Mouse (Mus musculus): ENCODE measurements around the gene Pgpep1. TPM values are rescaled to one million over a fixed set of nuclear protein-coding genes. Genes with fewer than 3 reads are reported as not detected.

The Pgpep1 gene
- total and polyA plus RNA-seq, 2 experiments: 42.6 to 91.3 TPM

DNA sequence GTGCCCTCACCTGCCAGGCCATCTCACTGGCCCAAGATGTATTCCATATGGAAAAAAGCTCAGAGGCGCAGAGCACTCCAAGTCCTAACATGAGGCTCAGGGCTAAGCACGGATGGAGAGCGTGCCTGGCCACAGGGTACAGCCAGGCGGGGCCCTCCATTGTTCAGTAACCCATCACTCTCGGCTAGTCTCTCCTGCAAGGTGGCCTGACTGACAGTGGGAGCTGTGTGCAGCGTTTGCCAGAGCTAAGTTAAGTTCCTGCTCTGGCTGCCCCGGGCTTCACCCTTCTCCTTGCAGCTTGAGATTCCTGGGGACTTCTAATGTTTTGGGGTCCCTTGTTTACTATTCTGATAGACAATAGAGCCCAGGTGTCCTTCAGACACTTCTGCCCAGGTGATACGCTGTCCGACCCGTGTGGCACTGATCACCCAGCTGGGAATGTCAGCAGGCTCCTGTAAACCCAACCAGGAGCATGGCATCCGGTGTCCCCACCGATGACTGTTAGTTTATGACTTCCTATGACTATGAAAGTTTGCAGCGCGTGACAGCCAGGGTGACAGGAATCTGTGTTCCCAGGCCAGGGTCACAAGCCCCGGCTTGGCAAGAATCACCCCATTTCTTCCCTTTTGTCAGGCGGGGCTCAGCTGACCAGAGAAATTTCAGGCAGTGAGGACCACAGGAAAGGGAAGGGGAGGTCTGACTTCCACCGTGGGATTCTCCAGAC, 14.5 kb downstream of the Pgpep1 start:
- Histone ChIP-seq H3K27me3 (ENCODE audit: control insufficient read depth, insufficient read depth, low read length) (no peaks in the 10 kb centered on the region), H3K9ac (ENCODE audit: low read depth, low read length) (peak overlapping the region; percentile 14), H3K27ac (replicated peaks; ENCODE audit: insufficient read depth, low read depth, low read length) (peak overlapping the region; percentile 92), H3K4me3 (ENCODE audit: insufficient read depth, low read depth, low read length) (no peak overlapping the region), H3K79me2 (ENCODE audit: control insufficient read depth, insufficient read depth, low read length) (no peaks in the 10 kb centered on the region), H3K4me1 (ENCODE audit: control insufficient read depth, insufficient read depth, low read length) (peaks cover 41% of the 10 kb centered on the region), H3K36me3 (ENCODE audit: control insufficient read depth, insufficient read depth, low read length) (peaks cover 8% of the 10 kb centered on the region; the same call in 1 of the 2 replicates)
- TF ChIP-seq CTCF (IDR thresholded peaks at IDR 0.05; ENCODE audit: low read depth, low read length): no peak
- TF ChIP-seq POLR2A (IDR thresholded peaks at IDR 0.05; ENCODE audit: extremely low read depth, insufficient read depth, low read length): no peak
- WGBS: 42% methylated on average over 17 of the region's 17 CpGs
- peak; percentile 70 for DNase-seq (ENCODE audit: extremely low read depth, low read depth, low spot score)

DNA sequence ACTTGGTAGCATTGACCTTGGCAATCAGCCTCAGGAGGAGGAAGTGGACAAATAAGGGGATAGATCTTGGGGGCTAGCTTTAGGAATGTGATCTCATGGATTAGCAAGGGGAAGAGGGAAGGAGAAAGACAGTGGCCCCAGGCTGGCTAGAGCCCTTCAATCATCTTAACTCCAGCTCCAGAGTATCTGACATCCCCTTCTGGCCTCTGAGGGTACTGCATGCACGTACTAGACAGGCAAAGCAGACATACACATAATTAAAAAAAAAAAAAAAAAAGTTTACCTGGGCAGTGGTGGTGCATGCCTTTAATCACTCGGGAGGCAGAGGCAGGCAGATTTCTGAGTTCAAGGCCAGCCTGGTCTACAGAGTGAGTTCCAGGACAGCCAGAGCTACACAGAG, 16.1 kb downstream of the Pgpep1 start:
- H3K4me3 ChIP-seq (ENCODE audit: insufficient read depth, low read depth, low read length): no peak overlapping the region
- no peaks in the 10 kb centered on the region for H3K79me2 ChIP-seq (ENCODE audit: control insufficient read depth, insufficient read depth, low read length)
- H3K27ac ChIP-seq (replicated peaks; ENCODE audit: insufficient read depth, low read depth, low read length): no peak overlapping the region
- H3K36me3 ChIP-seq (ENCODE audit: control insufficient read depth, insufficient read depth, low read length): no peaks in the 10 kb centered on the region
- DNase-seq (ENCODE audit: extremely low read depth, low read depth, low spot score): no peak
- 92% methylated on average over 2 of the region's 2 CpGs for WGBS
- TF ChIP-seq CTCF (IDR thresholded peaks at IDR 0.05; ENCODE audit: low read depth, low read length) (no peak), POLR2A (IDR thresholded peaks at IDR 0.05; ENCODE audit: extremely low read depth, insufficient read depth, low read length) (no peak)
- peaks cover 35% of the 10 kb centered on the region for H3K4me1 ChIP-seq (ENCODE audit: control insufficient read depth, insufficient read depth, low read length)
- no peaks in the 10 kb centered on the region for H3K27me3 ChIP-seq (ENCODE audit: control insufficient read depth, insufficient read depth, low read length)
- no peak overlapping the region for H3K9ac ChIP-seq (ENCODE audit: low read depth, low read length)

DNA sequence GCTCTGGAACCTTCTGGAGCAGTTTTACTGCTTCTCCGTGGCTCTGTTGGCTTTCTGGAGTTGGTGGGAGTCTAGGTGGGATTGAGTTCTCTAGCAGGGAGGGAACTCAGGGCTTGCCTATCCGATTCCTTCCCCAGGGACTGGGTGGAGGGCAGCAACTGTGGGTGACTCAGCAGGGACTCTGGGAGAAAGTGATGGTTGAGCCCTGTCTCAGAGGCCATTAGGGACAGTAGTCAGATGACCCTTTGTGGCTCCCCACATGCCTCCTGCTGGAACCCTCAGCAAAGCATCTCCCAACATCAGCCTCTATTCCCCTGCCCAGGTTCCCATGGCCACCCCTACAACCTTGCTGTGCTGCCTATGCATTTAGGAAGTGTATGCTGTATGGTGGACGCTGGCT, 17.2 kb downstream of the Pgpep1 start:
- 87% methylated on average over 3 of the region's 3 CpGs for WGBS
- DNase-seq (ENCODE audit: extremely low read depth, low read depth, low spot score): no peak
- TF ChIP-seq CTCF (IDR thresholded peaks at IDR 0.05; ENCODE audit: low read depth, low read length): no peak
- TF ChIP-seq POLR2A (IDR thresholded peaks at IDR 0.05; ENCODE audit: extremely low read depth, insufficient read depth, low read length): no peak
- Histone ChIP-seq H3K27me3 (ENCODE audit: control insufficient read depth, insufficient read depth, low read length) (no peaks in the 10 kb centered on the region), H3K79me2 (ENCODE audit: control insufficient read depth, insufficient read depth, low read length) (no peaks in the 10 kb centered on the region), H3K4me3 (ENCODE audit: insufficient read depth, low read depth, low read length) (no peak overlapping the region), H3K27ac (replicated peaks; ENCODE audit: insufficient read depth, low read depth, low read length) (no peak overlapping the region), H3K4me1 (ENCODE audit: control insufficient read depth, insufficient read depth, low read length) (peaks cover 28% of the 10 kb centered on the region), H3K9ac (ENCODE audit: low read depth, low read length) (no peak overlapping the region), H3K36me3 (ENCODE audit: control insufficient read depth, insufficient read depth, low read length) (no peaks in the 10 kb centered on the region)

DNA sequence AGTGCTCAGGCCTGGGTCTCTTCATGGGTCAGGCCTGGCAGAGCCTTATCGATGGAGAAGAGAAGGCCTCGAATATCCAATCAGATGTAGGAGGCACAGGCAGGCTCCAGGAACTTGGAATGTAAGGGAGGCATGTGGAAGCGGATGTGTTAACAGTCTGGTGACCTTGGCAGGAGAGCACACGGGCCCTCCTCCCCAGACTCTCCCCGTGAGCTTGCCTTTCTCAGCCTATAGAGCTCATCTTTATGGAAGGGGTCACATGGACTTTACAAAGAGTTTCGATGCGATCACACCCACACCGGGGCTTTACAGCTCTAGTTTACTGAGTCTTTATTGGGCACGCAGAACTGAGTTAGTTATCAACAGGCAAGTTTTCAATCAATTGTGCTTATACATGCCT, 21.4 kb downstream of the Pgpep1 start:
- Histone ChIP-seq H3K9ac (ENCODE audit: low read depth, low read length) (no peak overlapping the region), H3K79me2 (ENCODE audit: control insufficient read depth, insufficient read depth, low read length) (no peaks in the 10 kb centered on the region), H3K36me3 (ENCODE audit: control insufficient read depth, insufficient read depth, low read length) (no peaks in the 10 kb centered on the region), H3K27me3 (ENCODE audit: control insufficient read depth, insufficient read depth, low read length) (no peaks in the 10 kb centered on the region), H3K4me1 (ENCODE audit: control insufficient read depth, insufficient read depth, low read length) (peaks cover 22% of the 10 kb centered on the region), H3K4me3 (ENCODE audit: insufficient read depth, low read depth, low read length) (no peak overlapping the region), H3K27ac (replicated peaks; ENCODE audit: insufficient read depth, low read depth, low read length) (no peak overlapping the region)
- no peak for TF ChIP-seq POLR2A (IDR thresholded peaks at IDR 0.05; ENCODE audit: extremely low read depth, insufficient read depth, low read length)
- TF ChIP-seq CTCF (IDR thresholded peaks at IDR 0.05; ENCODE audit: low read depth, low read length): no peak
- 73% methylated on average over 9 of the region's 9 CpGs for WGBS
- DNase-seq (ENCODE audit: extremely low read depth, low read depth, low spot score): no peak

DNA sequence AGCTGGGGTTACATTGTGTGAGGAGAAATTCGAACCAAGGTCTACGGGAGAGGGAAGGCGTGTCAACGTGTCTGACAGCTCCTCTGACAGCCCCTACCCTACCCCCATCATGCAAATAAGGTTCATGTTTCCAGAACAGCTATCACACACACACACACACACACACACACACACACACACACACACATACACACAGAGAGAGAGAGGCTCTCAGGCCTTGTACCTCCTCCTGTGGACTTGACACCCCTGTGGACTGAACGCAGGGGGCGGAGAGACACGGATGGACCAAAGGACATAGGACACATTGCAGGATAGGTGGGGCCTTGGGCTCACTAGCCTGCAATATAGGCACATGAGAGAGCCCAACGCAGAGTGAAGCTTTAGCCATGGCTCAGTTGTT, 23.4 kb downstream of the Pgpep1 start:
- no peaks in the 10 kb centered on the region for H3K36me3 ChIP-seq (ENCODE audit: control insufficient read depth, insufficient read depth, low read length)
- TF ChIP-seq POLR2A (IDR thresholded peaks at IDR 0.05; ENCODE audit: extremely low read depth, insufficient read depth, low read length) (no peak), CTCF (IDR thresholded peaks at IDR 0.05; ENCODE audit: low read depth, low read length) (no peak)
- DNase-seq (ENCODE audit: extremely low read depth, low read depth, low spot score): peak; percentile 74
- no peaks in the 10 kb centered on the region for H3K79me2 ChIP-seq (ENCODE audit: control insufficient read depth, insufficient read depth, low read length)
- no peak overlapping the region for H3K9ac ChIP-seq (ENCODE audit: low read depth, low read length)
- no peaks in the 10 kb centered on the region for H3K27me3 ChIP-seq (ENCODE audit: control insufficient read depth, insufficient read depth, low read length)
- peaks cover 38% of the 10 kb centered on the region for H3K4me1 ChIP-seq (ENCODE audit: control insufficient read depth, insufficient read depth, low read length)
- H3K27ac ChIP-seq (replicated peaks; ENCODE audit: insufficient read depth, low read depth, low read length): no peak overlapping the region
- 28% methylated on average over 8 of the region's 8 CpGs for WGBS
- no peak overlapping the region for H3K4me3 ChIP-seq (ENCODE audit: insufficient read depth, low read depth, low read length)

DNA sequence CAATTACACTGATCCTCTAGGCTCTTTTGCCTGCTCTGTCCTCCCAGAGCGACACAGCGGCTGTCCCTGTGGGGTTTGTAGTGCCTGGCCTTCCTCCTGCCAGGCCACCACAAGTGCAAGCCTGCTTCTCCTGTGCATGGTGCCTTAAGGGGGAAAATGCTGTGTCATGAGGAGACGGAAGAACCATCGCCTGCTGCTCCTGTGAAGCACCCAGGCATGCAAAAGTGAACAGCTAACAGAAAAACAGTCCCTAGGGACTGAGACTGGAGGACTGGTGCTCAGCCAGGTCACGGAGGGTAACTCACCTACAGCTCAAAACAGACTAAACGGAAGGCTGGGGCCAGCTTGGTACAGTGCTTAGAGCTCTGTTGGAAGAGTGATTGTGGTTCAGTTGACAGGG, 24.7 kb downstream of the Pgpep1 start:
- Histone ChIP-seq H3K27me3 (ENCODE audit: control insufficient read depth, insufficient read depth, low read length) (no peaks in the 10 kb centered on the region), H3K27ac (replicated peaks; ENCODE audit: insufficient read depth, low read depth, low read length) (no peak overlapping the region), H3K9ac (ENCODE audit: low read depth, low read length) (no peak overlapping the region), H3K4me3 (ENCODE audit: insufficient read depth, low read depth, low read length) (no peak overlapping the region), H3K36me3 (ENCODE audit: control insufficient read depth, insufficient read depth, low read length) (no peaks in the 10 kb centered on the region), H3K4me1 (ENCODE audit: control insufficient read depth, insufficient read depth, low read length) (peaks cover 40% of the 10 kb centered on the region), H3K79me2 (ENCODE audit: control insufficient read depth, insufficient read depth, low read length) (no peaks in the 10 kb centered on the region)
- DNase-seq (ENCODE audit: extremely low read depth, low read depth, low spot score): peak; percentile 22
- TF ChIP-seq CTCF (IDR thresholded peaks at IDR 0.05; ENCODE audit: low read depth, low read length): no peak
- TF ChIP-seq POLR2A (IDR thresholded peaks at IDR 0.05; ENCODE audit: extremely low read depth, insufficient read depth, low read length): no peak
- 60% methylated on average over 6 of the region's 6 CpGs for WGBS
